Mouse (Mus musculus) neural tube, embryonic 11.5 days (tissue): ENCODE measurements around the gene Srp9. TPM values are rescaled to one million over a fixed set of nuclear protein-coding genes. Genes with fewer than 3 reads are reported as not detected.

Experiments
- ATAC-seq: fragments of 200-750 bp; cut with Nextera tagmentation; 2 replicates; pipeline ENCODE4 v1.8.0; 2017; ENCODE audit warnings: moderate number of reproducible peaks, mild to moderate bottlenecking, moderate TSS enrichment, moderate library complexity; ENCODE audit not compliant: insufficient read depth, low FRiP score, low TSS enrichment
- DNase-seq: peaks from one replicate; pipeline ENCODE4 v3.0.0-alpha.2; 2015; ENCODE audit warnings: low spot score
- H3K27ac ChIP-seq: fragments of 300-500 bp; sonication (generic); 2 replicates; pipeline ENCODE4 v1.5.1; 2014; ENCODE audit warnings: low read depth, mild to moderate bottlenecking, low read length
- H3K27me3 ChIP-seq: fragments of 300-500 bp; sonication (generic); 2 replicates; pipeline ENCODE4 v1.6.1; 2014; ENCODE audit warnings: mild to moderate bottlenecking, low read length, mixed read lengths; ENCODE audit not compliant: control insufficient read depth, insufficient read depth
- H3K36me3 ChIP-seq: fragments of 300-500 bp; sonication (generic); 2 replicates; pipeline ENCODE4 v1.6.1; 2014; ENCODE audit warnings: mild to moderate bottlenecking, low read length, moderate library complexity, mixed read lengths; ENCODE audit not compliant: control insufficient read depth, insufficient read depth
- H3K4me1 ChIP-seq: fragments of 300-500 bp; sonication (generic); 2 replicates; pipeline ENCODE4 v1.6.1; 2014; ENCODE audit warnings: low read length, mixed read lengths; ENCODE audit not compliant: control insufficient read depth, insufficient read depth
- H3K4me2 ChIP-seq: fragments of 300-500 bp; sonication (generic); 2 replicates; pipeline ENCODE4 v1.6.1; 2014; ENCODE audit warnings: low read depth, mild to moderate bottlenecking, moderate library complexity
- H3K4me3 ChIP-seq: fragments of 300-500 bp; sonication (generic); 2 replicates; pipeline ENCODE4 v1.5.1; 2014; ENCODE audit warnings: low read depth, low read length
- H3K9ac ChIP-seq: fragments of 300-500 bp; sonication (generic); 2 replicates; pipeline ENCODE4 v1.6.1; 2014; ENCODE audit warnings: mild to moderate bottlenecking, low read length
- H3K9me3 ChIP-seq: fragments of 300-500 bp; sonication (generic); 2 replicates; pipeline ENCODE4 v1.6.1; 2016; ENCODE audit warnings: low read length; ENCODE audit not compliant: control insufficient read depth
- WGBS: fragments of 180-500 bp; shearing (Covaris S2); extraction: QIAGEN DNeasy Blood & Tissue Kit; methylation state at CpG from one replicate; pipeline ENCODE4 v1.1.7; 2014; 5-methylcytosine and 5-hydroxymethylcytosine counted together
- polyA plus RNA-seq: library from polyadenylated mRNA; unstranded; fragments of >200 nt; fragmentation: Nextera tagmentation; extraction: Ambion mirVana; gene quantifications from 2 replicates; pipeline ENCODE4 v1.2.1, GENCODE M21; 2014

Srp9 gene
- polyA plus RNA-seq, result 151 and 157 TPM in 2 replicates

- Histone ChIP-seq H3K4me3 (peak within 1 kb of the TSS; percentile 85), H3K36me3 (no peaks in the 10 kb centered on the region; the same call in 1 of the 2 replicates), H3K27me3 (no peaks in the 10 kb centered on the region), H3K4me1 (peaks cover 6% of the 10 kb centered on the region), H3K27ac (peak within 1 kb of the TSS; percentile 69), H3K9ac (peak within 1 kb of the TSS; percentile 80), H3K9me3 (no peaks in the 10 kb centered on the region), H3K4me2 (peak within 1 kb of the TSS; percentile 64)
- DNase-seq (peak; percentile 99), ATAC-seq (peak; percentile 97)
- WGBS, result 1% methylated on average over 34 of the region's 37 CpGs
Observed at GRCm38 (mm10) chr1:182124506-182124905, at the start of gene Srp9. TSS of gene Srp9 (plus strand) at chr1:182124737.

DNA sequence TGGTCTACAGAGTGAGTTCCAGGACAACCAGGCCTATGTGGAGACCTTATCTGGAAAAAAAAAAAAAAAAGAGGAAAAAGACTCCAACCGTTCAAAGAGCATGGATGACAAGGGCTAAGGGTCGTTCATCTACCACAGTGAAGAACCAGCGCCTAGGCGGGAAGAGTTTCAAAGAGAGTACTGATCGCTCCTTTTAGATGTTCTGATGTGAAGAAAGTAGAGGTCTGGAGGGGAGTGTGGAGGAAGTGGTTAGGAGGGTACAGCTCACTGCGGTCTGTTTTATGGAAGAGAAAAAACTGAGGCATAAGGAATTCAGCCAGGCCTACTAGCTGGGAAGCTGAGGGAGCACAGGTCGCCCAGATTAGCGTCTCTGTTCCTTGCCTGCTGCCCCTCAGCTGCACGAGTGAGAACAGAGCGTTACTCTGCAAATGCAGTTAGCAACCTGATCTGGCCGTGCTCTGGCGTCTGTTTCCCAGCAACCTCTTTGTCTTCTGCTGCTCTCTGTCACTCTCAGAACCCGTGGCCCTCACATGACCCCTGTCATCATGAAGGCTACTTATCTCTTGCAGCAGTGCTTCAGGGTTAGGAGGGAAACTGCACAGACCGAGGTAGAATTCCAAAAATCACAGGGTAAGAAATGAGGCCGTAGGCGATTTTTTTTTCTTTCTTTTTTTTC lies 42.7 kb upstream of the Srp9 start:
- DNase-seq (peak; percentile 80), ATAC-seq (peak; percentile 81)
- H3K4me1 ChIP-seq, result peaks cover 10% of the 10 kb centered on the region
- no peaks in the 10 kb centered on the region; the same call in 1 of the 2 replicates for H3K9me3 ChIP-seq
- no peak overlapping the region for H3K4me3 ChIP-seq
- peak overlapping the region; percentile 69 for H3K27ac ChIP-seq
- H3K4me2 ChIP-seq, result no peak overlapping the region
- H3K9ac ChIP-seq, result peak overlapping the region; percentile 14; the same call in 1 of the 2 replicates
- no peaks in the 10 kb centered on the region; the same call in 1 of the 2 replicates for H3K36me3 ChIP-seq
- WGBS, result 19% methylated on average over 16 of the region's 16 CpGs
- H3K27me3 ChIP-seq, result no peaks in the 10 kb centered on the region

DNA sequence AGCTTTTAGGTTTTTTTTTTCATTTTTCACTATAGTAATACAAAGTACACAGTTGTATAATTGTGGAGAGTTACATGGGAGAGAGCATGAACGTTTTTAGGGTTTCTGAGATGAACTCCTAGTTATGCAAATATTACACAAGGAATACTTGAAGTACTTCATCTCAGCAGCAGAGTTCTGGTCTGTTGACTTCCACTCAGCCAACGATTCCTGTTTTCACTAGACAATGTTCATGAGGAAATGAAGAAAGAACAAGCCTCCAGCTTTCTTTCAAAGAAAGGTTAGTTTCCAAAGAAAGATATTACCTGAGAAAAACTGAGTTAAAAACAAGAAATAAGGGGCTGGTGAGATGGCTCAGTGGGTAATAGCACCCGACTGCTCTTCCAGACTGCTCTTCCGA lies 41.1 kb upstream of the Srp9 start:
- Histone ChIP-seq H3K4me1 (peaks cover 12% of the 10 kb centered on the region), H3K27me3 (no peaks in the 10 kb centered on the region), H3K27ac (no peak overlapping the region), H3K4me3 (no peak overlapping the region), H3K4me2 (no peak overlapping the region), H3K9me3 (no peaks in the 10 kb centered on the region), H3K36me3 (no peaks in the 10 kb centered on the region; the same call in 1 of the 2 replicates), H3K9ac (no peak overlapping the region)
- ATAC-seq (no peak), DNase-seq (no peak)
- 84% methylated on average over 4 of the region's 4 CpGs for WGBS

GRCm38 (mm10) chr1:182086759-182087158 lies 37.8 kb upstream of the Srp9 start:
- WGBS, result 44% methylated on average over 7 of the region's 7 CpGs
- Histone ChIP-seq H3K9ac (no peak overlapping the region), H3K27ac (no peak overlapping the region), H3K4me3 (no peak overlapping the region), H3K4me2 (no peak overlapping the region), H3K36me3 (no peaks in the 10 kb centered on the region), H3K9me3 (no peaks in the 10 kb centered on the region), H3K27me3 (no peaks in the 10 kb centered on the region), H3K4me1 (peaks cover 31% of the 10 kb centered on the region)
- ATAC-seq, result no peak
- DNase-seq, result no peak

GRCm38 (mm10) chr1:182087351-182087750 lies 37.2 kb upstream of the Srp9 start:
- Histone ChIP-seq H3K27ac (no peak overlapping the region), H3K9ac (no peak overlapping the region), H3K9me3 (no peaks in the 10 kb centered on the region), H3K4me2 (no peak overlapping the region), H3K27me3 (no peaks in the 10 kb centered on the region), H3K4me1 (peaks cover 25% of the 10 kb centered on the region), H3K36me3 (no peaks in the 10 kb centered on the region), H3K4me3 (no peak overlapping the region)
- WGBS, result 80% methylated on average over 3 of the region's 3 CpGs
- DNase-seq (no peak), ATAC-seq (no peak)

GRCm38 (mm10) chr1:182087753-182088633 lies 36.5 kb upstream of the Srp9 start:
- H3K9me3 ChIP-seq, result no peaks in the 10 kb centered on the region
- H3K36me3 ChIP-seq, result no peaks in the 10 kb centered on the region
- H3K4me1 ChIP-seq, result peaks cover 24% of the 10 kb centered on the region
- no peaks in the 10 kb centered on the region for H3K27me3 ChIP-seq
- H3K4me3 ChIP-seq, result no peak overlapping the region
- no peak overlapping the region; the same call in 1 of the 2 replicates for H3K27ac ChIP-seq
- no peak overlapping the region for H3K4me2 ChIP-seq
- WGBS, result 83% methylated on average over 14 of the region's 14 CpGs
- ATAC-seq (no peak), DNase-seq (no peak)
- no peak overlapping the region for H3K9ac ChIP-seq

DNA sequence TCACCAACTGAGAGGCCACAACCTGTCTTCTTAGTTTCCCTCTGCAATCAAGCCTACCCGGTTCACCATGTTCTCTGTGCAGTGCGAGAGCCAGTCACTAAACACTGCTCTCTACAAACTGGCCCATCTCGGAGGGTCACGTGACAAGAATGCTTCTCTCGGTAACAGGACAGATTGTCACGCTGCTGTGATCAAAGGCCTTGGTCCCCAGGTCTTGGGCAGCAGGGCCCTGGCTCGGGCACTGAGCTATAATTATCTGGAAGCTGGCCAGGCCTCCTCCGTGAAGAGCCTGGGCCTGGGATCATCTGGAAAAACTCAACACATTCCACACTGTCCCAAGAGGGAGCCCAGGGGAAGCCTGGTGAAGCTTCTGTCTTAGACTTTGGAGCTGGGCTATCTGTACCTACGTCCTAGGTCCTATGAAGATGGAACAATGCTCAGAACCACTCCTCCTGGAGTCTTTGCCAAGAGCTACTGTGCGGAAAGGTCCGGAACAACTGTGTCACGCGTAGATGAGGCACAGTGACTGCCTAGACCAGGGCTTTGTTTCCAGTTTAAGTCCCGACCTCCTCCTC lies 35.6 kb upstream of the Srp9 start:
- H3K9me3 ChIP-seq, result no peaks in the 10 kb centered on the region
- WGBS, result 51% methylated on average over 14 of the region's 14 CpGs
- H3K36me3 ChIP-seq, result no peaks in the 10 kb centered on the region
- no peaks in the 10 kb centered on the region for H3K27me3 ChIP-seq
- peaks cover 24% of the 10 kb centered on the region for H3K4me1 ChIP-seq
- DNase-seq (no peak), ATAC-seq (no peak)
- H3K4me3 ChIP-seq, result no peak overlapping the region
- no peak overlapping the region for H3K9ac ChIP-seq
- 0 out of 2 replicates have a peak overlapping the region, but pooled peaks have one; percentile 27 for H3K27ac ChIP-seq
- H3K4me2 ChIP-seq, result no peak overlapping the region

- no peaks in the 10 kb centered on the region for H3K9me3 ChIP-seq
- ATAC-seq, result no peak
- peak overlapping the region; percentile 34; the same call in 1 of the 2 replicates for H3K27ac ChIP-seq
- H3K36me3 ChIP-seq, result no peaks in the 10 kb centered on the region
- H3K9ac ChIP-seq, result no peak overlapping the region; the same call in 1 of the 2 replicates
- no peak overlapping the region for H3K4me2 ChIP-seq
- no peaks in the 10 kb centered on the region for H3K27me3 ChIP-seq
- WGBS, result 42% methylated on average over 15 of the region's 15 CpGs
- no peak for DNase-seq
- no peak overlapping the region for H3K4me3 ChIP-seq
- H3K4me1 ChIP-seq, result peaks cover 24% of the 10 kb centered on the region
Observed at GRCm38 (mm10) chr1:182089600-182090297, 34.8 kb upstream of the Srp9 start.
